Mouse (Mus musculus) heart, adult 18-20 months (tissue): ENCODE data around the gene Mrpl43. TPM values are rescaled to one million over a fixed set of nuclear protein-coding genes. Genes with fewer than 3 reads are reported as not detected.

ENCODE experiments used
- DNase-seq, 2 experiments: peaks; one replicate each; pipeline ENCODE4 v3.0.0; 2021 to 2022; ENCODE audit warnings: mixed read lengths in 1 of 2
- total RNA-seq, 2 experiments: library from RNA; stranded (reverse); gene quantifications; 2 replicates each; pipeline ENCODE4 v1.2.3; 2021

Mrpl43 gene
- total RNA-seq, 2 experiments from 2014 or later, result 54.3 to 58.2 TPM

- no peak for DNase-seq
Measured at GRCm38 (mm10) chr19:45029571-45029970, 23.3 kb upstream of the Mrpl43 start.

GRCm38 (mm10) chr19:45028746-45029145, 22.5 kb upstream of the Mrpl43 start:
- peak in 1 of 2 experiments; percentile 13 for DNase-seq

- peak in 1 of 2 experiments; percentile 32 for DNase-seq
Measured at GRCm38 (mm10) chr19:45027848-45028247, 21.6 kb upstream of the Mrpl43 start.

- DNase-seq, result peak; percentile 72 to 75
Measured at GRCm38 (mm10) chr19:45026958-45027670, 20.9 kb upstream of the Mrpl43 start.

GRCm38 (mm10) chr19:45025937-45026568, 19.8 kb upstream of the Mrpl43 start:
- peak in 1 of 2 experiments; percentile 9 for DNase-seq

- no peak for DNase-seq
Measured at GRCm38 (mm10) chr19:45024775-45025174, 18.5 kb upstream of the Mrpl43 start.

GRCm38 (mm10) chr19:45023993-45024392, 17.8 kb upstream of the Mrpl43 start:
- DNase-seq, result peak in 1 of 2 experiments; percentile 11

- peak in 1 of 2 experiments; percentile 26 for DNase-seq
Measured at GRCm38 (mm10) chr19:45021362-45021761, 15.1 kb upstream of the Mrpl43 start.

- DNase-seq, result peak; percentile 81 to 89
Measured at GRCm38 (mm10) chr19:45020348-45020747, 14.1 kb upstream of the Mrpl43 start.

GRCm38 (mm10) chr19:45018351-45018831, 12.1 kb upstream of the Mrpl43 start:
- DNase-seq, result peak; percentile 49 to 70

- peak; percentile 88 to 94 for DNase-seq
Measured at GRCm38 (mm10) chr19:45017909-45018308, 11.7 kb upstream of the Mrpl43 start.

GRCm38 (mm10) chr19:45017216-45017771, 11.1 kb upstream of the Mrpl43 start:
- peak; percentile 91 for DNase-seq

GRCm38 (mm10) chr19:45016341-45017215, 10.3 kb upstream of the Mrpl43 start:
- peak; percentile 91 to 92 for DNase-seq

- peak; percentile 78 to 82 for DNase-seq
Measured at GRCm38 (mm10) chr19:45015518-45016281, 9.5 kb upstream of the Mrpl43 start.

- DNase-seq, result peak in 1 of 2 experiments; percentile 76
Measured at GRCm38 (mm10) chr19:45014981-45015402, 8.8 kb upstream of the Mrpl43 start.

GRCm38 (mm10) chr19:45014335-45014971, 8.2 kb upstream of the Mrpl43 start, which contains the start of gene Lzts2:
Lzts2 (plus strand) TSS chr19:45014414.
- peak in 1 of 2 experiments; percentile 47 for DNase-seq

- no peak for DNase-seq
Measured at GRCm38 (mm10) chr19:45013581-45014225, 7.5 kb upstream of the Mrpl43 start.

GRCm38 (mm10) chr19:45012636-45013035, 6.4 kb upstream of the Mrpl43 start:
- peak; percentile 38 to 63 for DNase-seq

- no peak for DNase-seq
Measured at GRCm38 (mm10) chr19:45012219-45012618, 6.0 kb upstream of the Mrpl43 start.

- DNase-seq, result no peak
Measured at GRCm38 (mm10) chr19:45010646-45011045, 4.4 kb upstream of the Mrpl43 start.
